Mouse (Mus musculus): ENCODE measurements around the gene Cers5. TPM values are rescaled to one million over a fixed set of nuclear protein-coding genes. Genes with fewer than 3 reads are reported as not detected.

The Cers5 gene
- 70.8 TPM for polyA plus RNA-seq (2017; shearing (Covaris generic))

GRCm38 (mm10) chr15:99772881-99772924, at the start of gene Cers5:
Cers5 (minus strand) TSS chr15:99772885.

GRCm38 (mm10) chr15:99725341-99726155, 47.1 kb downstream of the Cers5 start, which contains the start of gene Cox14:
Cox14 (plus strand) TSS chr15:99725618.

GRCm38 (mm10) chr15:99717386-99718334, 55.0 kb downstream of the Cers5 start, which contains the start of gene Gpd1:
Gpd1 (plus strand) TSS chr15:99717515.

GRCm38 (mm10) chr15:99705440-99706048, 67.1 kb downstream of the Cers5 start, which contains the start of gene Gm17349:
Gm17349 (minus strand) TSS chr15:99705490.

GRCm38 (mm10) chr15:99701999-99702900, 70.4 kb downstream of the Cers5 start, which contains the start of gene Smarcd1:
Smarcd1 (plus strand) TSS chr15:99702129.

Other genes starting within 250 kb of the Cers5 start
- gene Faim2, start 244.7 kb downstream of the Cers5 start, polyA plus RNA-seq (2017; shearing (Covaris generic)) = not detected
- gene Aqp2, start 193.8 kb downstream of the Cers5 start, polyA plus RNA-seq (2017; shearing (Covaris generic)) = not detected
- not detected for gene Aqp5, start 182.1 kb downstream of the Cers5 start, polyA plus RNA-seq (2017; shearing (Covaris generic))
- not detected for gene Aqp6, start 171.5 kb downstream of the Cers5 start, polyA plus RNA-seq (2017; shearing (Covaris generic))
- gene Racgap1, start 121.2 kb downstream of the Cers5 start, polyA plus RNA-seq (2017; shearing (Covaris generic)) = 17.6 TPM
- gene Asic1, start 102.5 kb downstream of the Cers5 start, polyA plus RNA-seq (2017; shearing (Covaris generic)) = 0.29 TPM
- gene Smarcd1, start 70.8 kb downstream of the Cers5 start, polyA plus RNA-seq (2017; shearing (Covaris generic)) = 18.4 TPM
- not detected for gene Gm17349, start 67.4 kb downstream of the Cers5 start, polyA plus RNA-seq (2017; shearing (Covaris generic))
- gene Gpd1, start 55.4 kb downstream of the Cers5 start, polyA plus RNA-seq (2017; shearing (Covaris generic)) = 0.18 TPM
- gene Cox14, start 47.3 kb downstream of the Cers5 start, polyA plus RNA-seq (2017; shearing (Covaris generic)) = 121 TPM
- 1.3 TPM for gene Lima1, start 102.6 kb upstream of the Cers5 start, polyA plus RNA-seq (2017; shearing (Covaris generic))
- gene Fam186a, start 194.2 kb upstream of the Cers5 start, polyA plus RNA-seq (2017; shearing (Covaris generic)) = 0.54 TPM
- 51.1 TPM for gene Larp4, start 197.2 kb upstream of the Cers5 start, polyA plus RNA-seq (2017; shearing (Covaris generic))